Mouse (Mus musculus) spleen, adult 2 months (tissue): ENCODE results near the gene Alad. TPM values are rescaled to one million over a fixed set of nuclear protein-coding genes. Genes with fewer than 3 reads are reported as not detected.
A peak's percentile ranks its signal among the peaks of the same experiment; 100 is the strongest.

Experiments used
- DNase-seq, 2 experiments: peaks; one replicate each; pipeline versions ENCODE4 v3.0.0 to v3.0.0-alpha.2; 2012 to 2021; ENCODE audit warnings: low spot score in 2 of 2, low read depth in 1 of 2
- H3K27ac ChIP-seq: fragments of 200-500 bp; 2 replicates; pipeline ENCODE4 v1.5.1; 2012; ENCODE audit warnings: low read length, inconsistent platforms; ENCODE audit not compliant: insufficient read depth
- H3K27me3 ChIP-seq: fragments of 200-500 bp; 2 replicates; pipeline ENCODE4 v1.6.1; 2012; ENCODE audit warnings: mild to moderate bottlenecking, moderate library complexity, low read length, inconsistent platforms; ENCODE audit not compliant: control insufficient read depth, insufficient read depth
- H3K36me3 ChIP-seq: fragments of 200-500 bp; 2 replicates; pipeline ENCODE4 v1.6.1; 2012; ENCODE audit warnings: mild to moderate bottlenecking, low read length, inconsistent platforms; ENCODE audit not compliant: control insufficient read depth, insufficient read depth
- H3K4me1 ChIP-seq: fragments of 200-500 bp; 2 replicates; pipeline ENCODE4 v1.6.1; 2011; ENCODE audit warnings: inconsistent platforms; ENCODE audit not compliant: control insufficient read depth, insufficient read depth, insufficient read length
- H3K4me3 ChIP-seq: fragments of 200-500 bp; 2 replicates; pipeline ENCODE4 v1.5.1; 2011; ENCODE audit warnings: mild to moderate bottlenecking, inconsistent platforms; ENCODE audit not compliant: insufficient read depth, insufficient read length; ENCODE audit errors: extremely low read depth
- CTCF ChIP-seq: fragments of 200-500 bp; IDR thresholded peaks from 2 replicates; pipeline ENCODE4 v1.5.1; 2011; ENCODE audit warnings: mild to moderate bottlenecking, inconsistent platforms; ENCODE audit not compliant: insufficient read depth, insufficient read length, insufficient replicate concordance; ENCODE audit errors: extremely low read depth
- POLR2A ChIP-seq: fragments of 200-500 bp; IDR thresholded peaks from 2 replicates; pipeline ENCODE4 v1.6.1; 2011; ENCODE audit warnings: low read depth, low read length, inconsistent platforms
- WGBS: fragments of 180-500 bp; shearing (Covaris S2); methylation state at CpG from one replicate; pipeline ENCODE4 v1.1.7; 2018; 5-methylcytosine and 5-hydroxymethylcytosine counted together
- polyA plus RNA-seq: library from polyadenylated mRNA; depleted of rRNA; stranded (reverse); fragments of >200 nt; gene quantifications from 2 replicates; pipeline ENCODE4 v1.2.3, GENCODE M21; 2012

Alad gene
- polyA plus RNA-seq, 1 experiment, result 128 TPM

- Histone ChIP-seq H3K4me1 (peaks cover 9% of the 10 kb centered on the region; the same call in 1 of the 2 replicates), H3K27me3 (no peaks in the 10 kb centered on the region), H3K27ac (no peak overlapping the region), H3K4me3 (no peak overlapping the region), H3K36me3 (peaks cover 33% of the 10 kb centered on the region)
- DNase-seq, result no peak
- 73% methylated on average over 11 of the region's 11 CpGs for WGBS
- TF ChIP-seq CTCF (no peak), POLR2A (no peak)
Observed at GRCm38 (mm10) chr4:62513998-62514506, 5.7 kb downstream of the Alad start.

GRCm38 (mm10) chr4:62509946-62510345, 9.8 kb downstream of the Alad start:
- Histone ChIP-seq H3K27ac (no peak overlapping the region), H3K4me3 (no peak overlapping the region), H3K27me3 (no peaks in the 10 kb centered on the region), H3K36me3 (peaks cover 40% of the 10 kb centered on the region), H3K4me1 (no peaks in the 10 kb centered on the region)
- no peak for DNase-seq
- WGBS, result 98% methylated on average over 11 of the region's 11 CpGs
- TF ChIP-seq CTCF (no peak), POLR2A (no peak)

GRCm38 (mm10) chr4:62508839-62509238, 10.9 kb downstream of the Alad start:
- DNase-seq, result no peak
- WGBS, result 94% methylated on average over 5 of the region's 5 CpGs

GRCm38 (mm10) chr4:62506798-62507197, 12.9 kb downstream of the Alad start:
- peaks cover 23% of the 10 kb centered on the region for H3K36me3 ChIP-seq
- no peak for TF ChIP-seq POLR2A
- TF ChIP-seq CTCF, result peak; percentile 40; the same call in 1 of the 2 replicates
- H3K4me1 ChIP-seq, result no peaks in the 10 kb centered on the region
- 35% methylated on average over 2 of the region's 2 CpGs for WGBS
- H3K27ac ChIP-seq, result no peak overlapping the region
- no peaks in the 10 kb centered on the region for H3K27me3 ChIP-seq
- H3K4me3 ChIP-seq, result no peak overlapping the region
- DNase-seq, result peak in 1 of 2 experiments; percentile 39

More at GRCm38 (mm10) chr4:62508839-62509238, 10.9 kb downstream of the Alad start:
- Histone ChIP-seq H3K27me3 (no peaks in the 10 kb centered on the region), H3K36me3 (peaks cover 39% of the 10 kb centered on the region), H3K4me3 (no peak overlapping the region), H3K27ac (no peak overlapping the region), H3K4me1 (no peaks in the 10 kb centered on the region)
- TF ChIP-seq CTCF (no peak), POLR2A (no peak)

- TF ChIP-seq POLR2A (no peak), CTCF (no peak)
- peaks cover 17% of the 10 kb centered on the region for H3K36me3 ChIP-seq
- WGBS, result 82% methylated on average over 3 of the region's 3 CpGs
- no peaks in the 10 kb centered on the region for H3K27me3 ChIP-seq
- H3K4me3 ChIP-seq, result no peak overlapping the region
- no peak overlapping the region for H3K27ac ChIP-seq
- no peaks in the 10 kb centered on the region for H3K4me1 ChIP-seq
- no peak for DNase-seq
Observed at GRCm38 (mm10) chr4:62505991-62506390, 13.7 kb downstream of the Alad start.

- no peak for DNase-seq
- Histone ChIP-seq H3K4me1 (no peaks in the 10 kb centered on the region), H3K4me3 (peak within 1 kb of the TSS; percentile 79), H3K27me3 (no peaks in the 10 kb centered on the region), H3K36me3 (peaks cover 3% of the 10 kb centered on the region; the same call in 1 of the 2 replicates), H3K27ac (peak within 1 kb of the TSS; percentile 39; the same call in 1 of the 2 replicates)
- no peak for TF ChIP-seq CTCF
- no peak for TF ChIP-seq POLR2A
- 91% methylated on average over 3 of the region's 3 CpGs for WGBS
Observed at GRCm38 (mm10) chr4:62503374-62503970, 16.2 kb downstream of the Alad start, which contains the start of gene Hdhd3. Gene Hdhd3, minus strand, starts transcription at chr4:62503467.

- 49% methylated on average over 7 of the region's 7 CpGs for WGBS
- H3K27me3 ChIP-seq, result no peaks in the 10 kb centered on the region
- H3K36me3 ChIP-seq, result no peaks in the 10 kb centered on the region
- no peak for DNase-seq
- H3K4me3 ChIP-seq, result no peak overlapping the region
- no peaks in the 10 kb centered on the region for H3K4me1 ChIP-seq
- TF ChIP-seq POLR2A (no peak), CTCF (no peak)
- H3K27ac ChIP-seq, result no peak overlapping the region
Observed at GRCm38 (mm10) chr4:62502969-62503368, 16.7 kb downstream of the Alad start.
